Mouse (Mus musculus) embryo, embryonic 10 days (tissue): ENCODE measurements around the gene Endou.
"Not testable (repeated sequence)": the region's sequence is repeated elsewhere in the genome, so short reads cannot be mapped to it uniquely, and the experiment has no call there.

Experiments
- DNase-seq: peaks from one replicate; pipeline ENCODE4 v3.0.0-alpha.2; 2015; ENCODE audit warnings: low spot score

Gene Endou

GRCm38 (mm10) chr15:97679991-97680681 is 51.0 kb downstream of the Endou start:
- no peak for DNase-seq

GRCm38 (mm10) chr15:97677341-97677740 is 53.8 kb downstream of the Endou start:
- no peak for DNase-seq

DNA sequence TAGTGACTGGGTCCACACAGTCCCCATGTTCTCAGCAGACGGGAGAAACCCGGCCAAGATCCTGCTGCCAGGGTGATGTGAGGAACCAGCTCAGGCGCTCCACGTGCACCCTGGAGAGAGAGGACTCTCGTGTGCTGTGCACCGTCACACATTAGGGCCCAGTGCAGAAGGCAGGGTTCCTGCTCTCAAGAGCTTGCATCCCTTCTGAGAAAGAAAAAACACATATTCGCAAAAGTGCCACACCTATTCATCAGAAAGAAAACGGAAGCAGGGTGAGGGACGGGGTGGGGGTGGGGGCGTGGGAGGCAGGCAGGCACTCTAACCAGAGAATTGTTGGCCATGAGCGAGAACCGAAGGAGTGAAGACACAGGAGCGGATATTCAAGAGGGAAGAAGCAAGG is 55.2 kb downstream of the Endou start:
- DNase-seq = no peak

GRCm38 (mm10) chr15:97674423-97674822 is 56.7 kb downstream of the Endou start:
- no peak for DNase-seq

DNA sequence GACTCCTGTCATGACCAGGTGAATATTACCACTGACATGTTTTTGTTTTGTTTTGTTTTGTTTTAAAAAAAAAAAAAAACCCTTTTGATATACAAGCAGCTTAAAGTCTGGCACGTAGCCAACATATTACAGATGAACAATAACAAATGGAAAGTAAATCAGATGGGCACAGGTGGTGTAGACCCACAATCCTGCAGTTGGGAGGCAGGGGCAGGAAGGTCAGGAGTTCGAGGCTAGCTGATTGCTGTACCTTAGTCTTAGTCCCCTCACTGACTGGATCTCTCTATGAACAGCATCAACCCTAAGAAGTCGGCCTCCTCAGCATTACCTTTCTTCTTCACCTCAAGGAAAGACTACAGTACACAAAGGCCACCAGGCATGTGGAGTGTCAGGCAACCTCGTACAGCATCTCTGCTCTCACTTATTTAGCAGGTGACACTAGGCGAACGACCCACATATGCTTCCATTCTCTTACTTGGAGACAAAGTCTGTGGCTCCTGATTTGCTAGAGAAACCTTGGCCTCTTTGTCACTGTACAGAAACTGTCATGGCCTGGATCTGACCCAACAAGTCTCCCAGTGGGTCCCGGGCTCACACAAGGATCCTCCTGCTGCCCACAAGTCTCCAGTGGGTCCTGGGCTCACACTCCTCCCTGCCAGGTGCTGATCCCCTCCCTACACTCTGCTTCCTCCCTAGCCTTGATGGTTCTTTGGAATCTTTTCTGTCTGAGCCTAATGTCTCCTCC is 57.7 kb downstream of the Endou start:
- no peak for DNase-seq

- peak; percentile 56 for DNase-seq
These were observed 58.9 kb downstream of the Endou start for GRCm38 (mm10) chr15:97672211-97672765.

DNA sequence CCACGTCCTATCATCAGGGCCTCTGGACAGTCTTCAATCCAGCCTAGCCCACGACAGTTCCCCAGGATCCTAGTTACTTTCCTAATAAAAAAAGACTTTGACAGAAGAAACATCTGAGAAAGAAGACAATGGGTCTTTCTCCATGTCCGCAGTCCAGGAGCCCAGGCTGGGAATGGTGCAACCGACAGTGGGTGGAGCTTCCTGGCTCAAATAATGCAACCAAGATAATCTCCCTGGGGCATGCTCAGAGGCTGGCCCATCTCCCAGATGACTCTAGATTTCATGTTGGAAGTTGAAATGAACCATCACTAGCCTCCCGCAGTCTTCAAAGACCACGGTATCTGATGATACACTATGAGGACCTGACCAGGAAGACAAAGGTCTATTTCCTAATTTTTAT is 60.6 kb downstream of the Endou start:
- no peak for DNase-seq

DNA sequence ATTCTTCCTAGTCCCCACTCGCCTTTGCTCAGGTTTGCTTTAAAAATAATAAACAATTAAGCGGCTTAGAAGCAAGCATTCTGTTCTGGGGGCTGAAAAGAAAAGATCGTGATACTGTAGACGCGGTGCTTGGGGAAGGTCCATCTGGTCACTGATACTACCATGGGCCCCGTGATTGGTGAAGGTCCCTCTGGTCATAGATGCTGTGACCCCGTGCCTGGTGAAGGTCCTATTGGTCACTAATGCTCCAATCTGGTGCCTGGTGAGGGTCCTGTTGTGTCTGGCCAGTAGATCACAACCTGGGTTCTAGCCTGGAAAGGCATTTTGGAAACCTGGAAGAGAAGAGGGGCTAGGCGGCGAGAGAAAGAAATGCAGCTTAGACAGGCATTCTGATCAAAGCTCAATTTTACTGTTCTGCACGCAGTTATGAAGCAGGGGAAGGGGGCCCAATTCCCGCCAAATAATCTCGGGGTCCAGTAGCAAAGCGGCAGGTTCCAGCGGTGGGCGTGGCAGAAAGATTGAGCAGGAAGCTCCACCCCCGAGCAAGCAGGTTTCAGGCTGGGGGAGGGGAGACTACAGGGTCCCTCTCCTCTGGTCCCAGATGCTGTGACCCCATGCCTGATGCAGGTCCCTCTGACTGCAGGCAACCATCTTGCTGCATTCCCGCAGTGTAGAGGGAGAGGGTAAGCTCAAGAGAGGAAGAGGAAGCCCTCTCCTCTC is 62.8 kb downstream of the Endou start:
- not testable (repeated sequence) for DNase-seq

- peak; percentile 86 for DNase-seq
These were observed 63.7 kb downstream of the Endou start for GRCm38 (mm10) chr15:97667437-97667836.

GRCm38 (mm10) chr15:97666457-97666770 is 64.7 kb downstream of the Endou start:
- DNase-seq = no peak

DNA sequence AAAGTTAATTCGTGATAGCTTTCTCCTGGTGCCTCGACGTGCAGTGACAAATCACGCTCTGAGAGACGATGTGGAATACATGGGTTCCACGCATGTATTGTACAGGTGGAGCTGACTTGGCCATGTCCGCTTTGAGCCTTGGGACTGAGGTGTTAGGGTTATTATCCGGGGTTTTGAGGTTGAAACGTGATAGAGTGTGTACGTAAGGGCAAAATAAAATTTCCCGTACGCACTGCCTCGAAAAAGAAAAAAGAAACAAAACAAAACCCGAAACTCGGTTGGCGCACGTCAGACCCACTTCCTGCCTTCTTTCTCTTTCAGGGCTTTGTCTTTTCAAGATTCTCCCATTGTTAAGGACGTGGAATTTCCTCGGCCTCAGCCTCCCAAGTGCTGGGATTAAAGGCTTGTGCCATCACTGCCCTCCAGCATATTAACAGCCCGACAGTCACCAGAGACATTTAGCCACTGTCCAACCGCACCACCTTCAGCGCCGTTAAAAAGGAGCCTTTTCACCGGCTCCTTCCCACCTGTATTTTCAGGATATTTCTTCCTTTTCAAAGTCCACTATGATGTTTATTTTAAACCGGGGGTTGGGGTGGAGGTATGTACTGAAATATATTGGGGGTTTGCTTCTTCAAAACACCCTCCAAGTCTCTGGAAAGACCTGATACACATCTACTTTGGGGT is 65.2 kb downstream of the Endou start:
- no peak for DNase-seq

- DNase-seq = peak; percentile 46
These were observed 66.0 kb downstream of the Endou start for GRCm38 (mm10) chr15:97664981-97665668.

DNA sequence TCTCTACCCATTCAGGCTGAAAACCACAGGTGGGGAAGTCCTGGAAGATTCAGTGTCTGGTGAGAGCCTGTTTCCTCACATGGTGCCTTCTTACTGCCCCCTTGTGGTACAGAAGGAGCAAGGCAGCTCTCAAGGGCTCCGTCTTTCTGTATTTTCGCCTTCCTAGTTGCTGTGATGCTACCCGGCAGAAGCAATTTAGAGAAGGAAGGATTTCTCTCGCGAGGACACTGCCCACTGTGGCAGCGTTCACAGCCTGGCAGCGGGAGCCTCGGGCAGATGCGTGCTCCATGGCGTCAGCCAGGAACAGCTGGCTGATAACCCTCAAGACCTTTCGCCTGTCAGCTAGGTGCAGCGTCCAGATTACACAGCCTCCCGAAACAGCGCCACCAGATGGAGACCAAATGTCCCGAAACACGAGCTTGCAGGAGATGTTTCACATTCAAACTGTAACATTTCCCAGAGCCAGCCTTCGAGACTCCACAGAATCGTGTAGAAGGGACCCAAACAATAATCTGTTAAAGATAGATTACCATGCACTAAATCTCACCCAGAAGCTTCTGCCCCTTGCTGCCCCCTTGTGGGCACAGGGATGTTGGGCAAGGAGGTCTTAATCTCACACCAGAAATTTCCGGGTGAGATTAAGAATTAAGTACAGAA is 67.3 kb downstream of the Endou start:
- peak; percentile 88 for DNase-seq
